Mouse (Mus musculus) ES-E14 (cell line): ENCODE data around the gene Tbcb. TPM values are rescaled to one million over a fixed set of nuclear protein-coding genes. Genes with fewer than 3 reads are reported as not detected.
A peak's percentile ranks its signal among the peaks of the same experiment; 100 is the strongest.
"Not testable (repeated sequence)": the region's sequence is repeated elsewhere in the genome, so short reads cannot be mapped to it uniquely, and the experiment has no call there.

Experiments used
- DNase-seq: peaks from one replicate; pipeline ENCODE4 v3.0.0-alpha.2; 2013; ENCODE audit warnings: low read depth, low spot score
- H3K27ac ChIP-seq: 2 replicates; pipeline ENCODE4 v1.5.1; 2012; ENCODE audit warnings: low read depth, mild to moderate bottlenecking, low read length, moderate library complexity, mixed read lengths; ENCODE audit not compliant: poor library complexity, insufficient read depth, severe bottlenecking
- H3K36me3 ChIP-seq: 2 replicates; pipeline ENCODE4 v1.6.1; 2012; ENCODE audit warnings: mild to moderate bottlenecking, low read length, moderate library complexity, mixed read lengths; ENCODE audit not compliant: control insufficient read depth, poor library complexity, insufficient read depth, severe bottlenecking
- H3K4me1 ChIP-seq, 2 experiments: fragments of 150-350 bp in 1 of 2; sonication (generic) in 1 of 2; 2 replicates each; pipeline ENCODE4 v1.6.1; 2012; ENCODE audit warnings: low read length in 2 of 2, mild to moderate bottlenecking in 1 of 2, mixed read lengths in 1 of 2; ENCODE audit not compliant: control insufficient read depth in 2 of 2, insufficient read depth in 2 of 2, poor library complexity in 1 of 2
- H3K4me3 ChIP-seq, 2 experiments: fragments of 150-350 bp in 1 of 2; sonication (generic) in 1 of 2; 2 replicates each; pipeline ENCODE4 v1.5.1; 2012; ENCODE audit warnings: low read length in 2 of 2, low read depth in 1 of 2, mild to moderate bottlenecking in 1 of 2, mixed read lengths in 1 of 2; ENCODE audit not compliant: insufficient read depth in 1 of 2, poor library complexity in 1 of 2, severe bottlenecking in 1 of 2
- H3K9ac ChIP-seq: 2 replicates; pipeline ENCODE4 v1.6.1; 2012; ENCODE audit warnings: low read depth, mild to moderate bottlenecking, low read length, mixed read lengths; ENCODE audit not compliant: poor library complexity, insufficient read depth, severe bottlenecking
- H3K9me3 ChIP-seq: fragments of 150-350 bp; sonication (generic); 2 replicates; pipeline ENCODE4 v1.6.1; 2012; ENCODE audit warnings: low read depth, mild to moderate bottlenecking, low read length; ENCODE audit not compliant: control insufficient read depth, insufficient read depth
- CHD2 ChIP-seq: IDR thresholded peaks from 2 replicates; pipeline ENCODE4 v1.6.1; 2014; ENCODE audit warnings: mild to moderate bottlenecking, low read depth, low read length, inconsistent platforms
- HCFC1 ChIP-seq: IDR thresholded peaks from 2 replicates; pipeline ENCODE4 v1.6.1; 2012; ENCODE audit warnings: low read length, inconsistent platforms, borderline replicate concordance; ENCODE audit not compliant: insufficient read depth
- MAFK ChIP-seq: IDR thresholded peaks from 2 replicates; pipeline ENCODE4 v1.6.1; 2014; ENCODE audit warnings: mild to moderate bottlenecking, low read depth, low read length, inconsistent platforms; ENCODE audit not compliant: insufficient read depth
- ZC3H11A ChIP-seq: IDR thresholded peaks from 2 replicates; pipeline ENCODE4 v1.6.1; 2012; ENCODE audit warnings: low read depth, mild to moderate bottlenecking, inconsistent platforms, low read length, borderline replicate concordance
- ZNF384 ChIP-seq: IDR thresholded peaks from 2 replicates; pipeline ENCODE4 v1.6.1; 2012; ENCODE audit warnings: low read depth, low read length, inconsistent platforms
- in situ Hi-C, 2 experiments: fragments of 600-800 bp; cut with MboI; formaldehyde crosslinking; loops; one replicate each; pipeline ENCODE4 v1.15.1; 2025; ENCODE audit warnings: low sequenced_read_pairs in 2 of 2, inconsistent platforms in 1 of 2; ENCODE audit not compliant: unreplicated experiment in 2 of 2
- total RNA-seq: library from RNA; depleted of rRNA; stranded (reverse); fragments of 300-350 nt; gene quantifications from 2 replicates; pipeline ENCODE4 v1.2.3, GENCODE M21; 2012

The Tbcb gene
- total RNA-seq, 1 experiment, result 158 TPM

DNA sequence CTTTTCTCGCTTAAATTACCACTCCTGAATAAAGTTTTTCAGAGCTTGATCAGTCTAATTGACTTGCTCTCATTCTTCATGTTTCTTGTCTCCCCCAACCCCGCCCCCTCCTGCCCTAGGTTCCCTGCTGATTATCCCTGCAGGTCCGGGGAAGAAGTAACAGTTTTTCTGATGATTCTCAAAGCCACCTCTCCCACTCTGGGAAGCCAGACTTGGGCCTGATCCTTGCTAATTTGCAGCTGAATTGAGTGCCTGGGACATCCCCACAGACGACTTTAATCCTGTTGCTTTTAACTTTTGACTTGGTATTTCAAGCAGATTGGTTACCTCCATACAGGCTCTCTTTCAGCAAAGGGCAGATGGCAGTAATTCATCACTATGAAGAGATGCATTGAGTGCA is 21.0 kb downstream of the Tbcb start:
- in situ Hi-C loops, result loop anchor here in 1 of 2 experiments (10.0 kb wide), 1 partner anchor 56 kb away; no protein-coding TSS in a partner anchor
- no peak for DNase-seq
- no peak overlapping the region for H3K4me3 ChIP-seq
- no peaks in the 10 kb centered on the region for H3K36me3 ChIP-seq
- no peaks in the 10 kb centered on the region for H3K9me3 ChIP-seq
- no peaks in the 10 kb centered on the region for H3K4me1 ChIP-seq
- no peak overlapping the region for H3K9ac ChIP-seq
- peak overlapping the region; percentile 63; the same call in 1 of the 2 replicates for H3K27ac ChIP-seq
- no peak for TF ChIP-seq CHD2
- TF ChIP-seq ZC3H11A, result no peak
- no peak for TF ChIP-seq HCFC1
- no peak for TF ChIP-seq ZNF384
- TF ChIP-seq MAFK, result no peak

GRCm38 (mm10) chr7:30206364-30206763 is 25.7 kb downstream of the Tbcb start:
- H3K9me3 ChIP-seq, in situ Hi-C loops, H3K4me3 ChIP-seq, H3K9ac ChIP-seq, H3K27ac ChIP-seq, DNase-seq, H3K36me3 ChIP-seq: not testable (repeated sequence)
- peaks cover 1 to 12% of the 10 kb centered on the region in 2 experiments; a peak in 3 of 4 replicates for H3K4me1 ChIP-seq

- no peaks in the 10 kb centered on the region for H3K36me3 ChIP-seq
- peaks cover 1 to 13% of the 10 kb centered on the region in 2 experiments; a peak in 3 of 4 replicates for H3K4me1 ChIP-seq
- H3K9me3 ChIP-seq, result no peaks in the 10 kb centered on the region
- TF ChIP-seq CHD2 (no peak), HCFC1 (no peak), MAFK (0 out of 2 replicates have a peak, but pooled peaks have one; percentile 43), ZNF384 (no peak), ZC3H11A (0 out of 2 replicates have a peak, but pooled peaks have one; percentile 44)
- no peak overlapping the region for H3K27ac ChIP-seq
- in situ Hi-C loops, result no loop called here
- DNase-seq, result no peak
- H3K4me3 ChIP-seq, result no peak overlapping the region
- no peak overlapping the region for H3K9ac ChIP-seq
Measured at GRCm38 (mm10) chr7:30205383-30205782, 26.7 kb downstream of the Tbcb start.

DNA sequence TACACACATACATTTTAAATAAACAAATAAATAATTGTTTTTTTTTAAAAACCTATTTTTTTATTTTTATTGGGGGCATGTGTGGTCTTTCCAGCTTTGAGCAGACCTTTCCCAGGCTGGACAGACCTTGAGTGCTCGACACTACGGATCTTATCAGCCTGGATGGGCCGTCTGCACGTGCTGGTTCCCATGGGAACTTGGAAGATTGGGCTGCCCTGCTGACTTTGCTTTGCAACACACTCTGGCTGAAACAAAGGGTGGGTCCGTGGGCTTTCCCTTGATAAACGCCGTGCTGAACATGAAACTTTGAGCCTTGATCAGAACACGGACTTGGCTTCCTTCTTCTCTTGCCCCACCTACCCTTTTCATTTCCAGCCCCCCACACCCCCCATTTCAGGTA is 27.7 kb downstream of the Tbcb start:
- no peak overlapping the region; the same call in 1 of the 2 replicates for H3K27ac ChIP-seq
- no peaks in the 10 kb centered on the region for H3K9me3 ChIP-seq
- no peak for TF ChIP-seq MAFK
- no peak for TF ChIP-seq ZC3H11A
- TF ChIP-seq ZNF384, result no peak
- TF ChIP-seq HCFC1, result no peak
- TF ChIP-seq CHD2, result no peak
- no peak overlapping the region for H3K4me3 ChIP-seq
- H3K36me3 ChIP-seq, result no peaks in the 10 kb centered on the region
- H3K4me1 ChIP-seq, result peaks cover 1 to 16% of the 10 kb centered on the region in 2 experiments; a peak in 3 of 4 replicates
- H3K9ac ChIP-seq, result no peak overlapping the region
- in situ Hi-C loops, result no loop called here
- no peak for DNase-seq
